Mouse (Mus musculus): Measurements from ENCODE around the gene Gm13290.
"Not testable (repeated sequence)": the region's sequence is repeated elsewhere in the genome, so short reads cannot be mapped to it uniquely, and the experiment has no call there.

The Gm13290 gene

GRCm38 (mm10) chr4:88773534-88773933 lies at the start of gene Gm13290:
Gm13290 (plus strand) TSS chr4:88773834.
- not testable (repeated sequence) for DNase-seq (ENCODE audit: low spot score)

- DNase-seq (ENCODE audit: low spot score) = no peak
Observed at GRCm38 (mm10) chr4:88726727-88727126, 46.9 kb upstream of the Gm13290 start.

GRCm38 (mm10) chr4:88727324-88727723 lies 46.3 kb upstream of the Gm13290 start:
- peak; percentile 29 for DNase-seq (ENCODE audit: low spot score)

GRCm38 (mm10) chr4:88738480-88738879 lies 35.2 kb upstream of the Gm13290 start:
- peak; percentile 77 for DNase-seq (ENCODE audit: low spot score)

GRCm38 (mm10) chr4:88739036-88739435 lies 34.6 kb upstream of the Gm13290 start:
- DNase-seq (ENCODE audit: low spot score) = no peak

- no peak for DNase-seq (ENCODE audit: low spot score)
Observed at GRCm38 (mm10) chr4:88741426-88741825, 32.2 kb upstream of the Gm13290 start.

- DNase-seq (ENCODE audit: low spot score) = no peak
Observed at GRCm38 (mm10) chr4:88742771-88743371, 30.8 kb upstream of the Gm13290 start.

- DNase-seq (ENCODE audit: low spot score) = no peak
Observed at GRCm38 (mm10) chr4:88744207-88744606, 29.4 kb upstream of the Gm13290 start.

- DNase-seq (ENCODE audit: low spot score) = no peak
Observed at GRCm38 (mm10) chr4:88749926-88750325, 23.7 kb upstream of the Gm13290 start.

- DNase-seq (ENCODE audit: low spot score) = not testable (repeated sequence)
Observed at GRCm38 (mm10) chr4:88754818-88755340, 18.8 kb upstream of the Gm13290 start, which contains the start of gene Gm13271. Gm13271 (plus strand) TSS chr4:88754868.

- DNase-seq (ENCODE audit: low spot score) = not testable (repeated sequence)
Observed at GRCm38 (mm10) chr4:88756581-88757513, 16.8 kb upstream of the Gm13290 start.

GRCm38 (mm10) chr4:88757628-88758031 lies 16.0 kb upstream of the Gm13290 start:
- DNase-seq (ENCODE audit: low spot score) = not testable (repeated sequence)

- DNase-seq (ENCODE audit: low spot score) = not testable (repeated sequence)
Observed at GRCm38 (mm10) chr4:88758751-88759150, 14.9 kb upstream of the Gm13290 start.

GRCm38 (mm10) chr4:88759610-88760268 lies 13.9 kb upstream of the Gm13290 start, which contains the start of gene Gm13283:
Gm13283 (plus strand) TSS chr4:88760119.
- not testable (repeated sequence) for DNase-seq (ENCODE audit: low spot score)

GRCm38 (mm10) chr4:88760431-88760830 lies 13.2 kb upstream of the Gm13290 start:
- not testable (repeated sequence) for DNase-seq (ENCODE audit: low spot score)

- not testable (repeated sequence) for DNase-seq (ENCODE audit: low spot score)
Observed at GRCm38 (mm10) chr4:88761776-88762175, 11.9 kb upstream of the Gm13290 start.

- not testable (repeated sequence) for DNase-seq (ENCODE audit: low spot score)
Observed at GRCm38 (mm10) chr4:88762341-88762740, 11.3 kb upstream of the Gm13290 start.

- peak; percentile 29 for DNase-seq (ENCODE audit: low spot score)
Observed at GRCm38 (mm10) chr4:88763384-88764018, 10.1 kb upstream of the Gm13290 start.

- DNase-seq (ENCODE audit: low spot score) = not testable (repeated sequence)
Observed at GRCm38 (mm10) chr4:88776622-88777021, 3.0 kb downstream of the Gm13290 start, which contains the start of gene Gm13289. Gm13289 (plus strand) TSS chr4:88776922.

GRCm38 (mm10) chr4:88779550-88779949 lies 5.9 kb downstream of the Gm13290 start, which contains the start of gene Gm13272:
Gm13272 (plus strand) TSS chr4:88779850.
- not testable (repeated sequence) for DNase-seq (ENCODE audit: low spot score)

GRCm38 (mm10) chr4:88780320-88780719 lies 6.7 kb downstream of the Gm13290 start:
- not testable (repeated sequence) for DNase-seq (ENCODE audit: low spot score)
